Comparison of ENCODE assay signal across 9 mouse cellular contexts in the genomic region with DNA sequence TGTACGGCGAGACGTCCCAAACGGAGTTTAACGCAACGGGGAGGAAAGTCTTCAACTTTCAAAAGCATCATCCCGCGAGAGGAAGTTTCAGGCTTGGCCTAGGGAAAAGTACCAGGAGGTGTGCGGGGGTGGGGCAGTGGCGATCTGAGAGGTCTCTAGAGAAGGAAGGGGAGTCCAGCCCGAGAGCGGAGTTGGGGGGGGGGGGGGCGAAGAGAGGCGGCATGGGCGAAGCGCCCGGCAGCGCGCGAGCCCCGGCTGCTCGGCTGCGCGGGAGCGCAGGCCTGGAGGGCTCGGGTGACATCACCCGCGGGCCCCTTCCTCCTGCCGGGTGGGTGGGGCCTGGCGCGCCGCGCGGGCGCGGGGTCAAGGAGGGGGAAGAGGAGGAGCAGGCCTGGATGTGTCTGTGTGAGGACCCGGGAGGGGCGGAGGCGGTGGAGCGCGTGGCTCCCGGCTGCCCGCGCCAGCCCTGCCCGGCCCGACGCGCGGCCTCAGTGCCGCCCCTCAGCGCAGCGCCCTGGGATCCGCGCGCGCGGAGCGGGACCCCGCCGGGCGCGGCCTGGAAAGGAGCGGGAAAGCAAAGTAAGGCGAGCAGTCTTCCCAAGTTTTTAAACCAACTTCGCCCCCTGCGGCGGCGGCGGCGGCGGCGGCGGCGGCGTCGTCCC. TPM values are rescaled to one million over a fixed set of nuclear protein-coding genes. Genes with fewer than 3 reads are reported as not detected.
DNase-seq lines count a peak whose midpoint lies in the region; ATAC-seq and TF ChIP-seq lines count a peak whose summit lies in the region.
"Had no signal": no experiment of that assay in that cellular context is flagged by ENCODE, and none has a peak within 500 bp of the region (broad histone marks: within the 10 kb centered on the region; RNA-seq: fewer than 3 reads in every experiment).

A gene (plus strand): TSS at position 406 of the 662 bp plus-strand sequence.

- H3K79me3 ChIP-seq in C2C12 (ENCODE audit: low read depth): peaks cover 31% of the 10 kb centered on the region

- no peak for TF ChIP-seq CTCF in C2C12 (IDR thresholded peaks at IDR 0.05; ENCODE audit: control insufficient read depth, insufficient read depth, insufficient read length)
- TF ChIP-seq CTCF in embryonic fibroblast, embryonic 13.5 days (IDR thresholded peaks at IDR 0.05; ENCODE audit: borderline replicate concordance, insufficient read depth, low read length): no peak

- H3K4me1 ChIP-seq in embryonic fibroblast, embryonic 13.5 days (ENCODE audit: control insufficient read depth, insufficient read depth, low read length): peaks cover 9% of the 10 kb centered on the region; the same call in 1 of the 2 replicates
- peaks cover 11% of the 10 kb centered on the region; the same call in 1 of the 2 replicates for H3K4me1 ChIP-seq in heart, embryonic 12.5 days (replicated peaks)
- peaks cover 29% of the 10 kb centered on the region; the same call in 1 of the 2 replicates for H3K4me1 ChIP-seq in kidney, embryonic 16.5 days (ENCODE audit: insufficient read depth, low read length)
- H3K4me1 ChIP-seq in liver, embryonic 15.5 days (replicated peaks): no peaks in the 10 kb centered on the region
- H3K4me1 ChIP-seq in neural tube, embryonic 14.5 days (ENCODE audit: control insufficient read depth, insufficient read depth, low read length): no peaks in the 10 kb centered on the region

- H3K4me2 ChIP-seq in heart, embryonic 12.5 days: peak within 1 kb of the TSS; percentile 90
- peak within 1 kb of the TSS; percentile 80 for H3K4me2 ChIP-seq in kidney, embryonic 16.5 days (replicated peaks; ENCODE audit: low read depth, low read length)
- peak within 1 kb of the TSS; percentile 58 for H3K4me2 ChIP-seq in liver, embryonic 15.5 days
- H3K4me2 ChIP-seq in neural tube, embryonic 14.5 days (ENCODE audit: low read depth, low read length): peak within 1 kb of the TSS; percentile 93

- peaks cover 2% of the 10 kb centered on the region for H3K36me3 ChIP-seq in C2C12 (ENCODE audit: control insufficient read depth, insufficient read depth)
- H3K36me3 ChIP-seq in heart, embryonic 12.5 days: no peaks in the 10 kb centered on the region
- H3K36me3 ChIP-seq in kidney, embryonic 16.5 days (ENCODE audit: insufficient read depth, low read length): no peaks in the 10 kb centered on the region
- no peaks in the 10 kb centered on the region for H3K36me3 ChIP-seq in liver, embryonic 15.5 days (replicated peaks)
- H3K36me3 ChIP-seq in neural tube, embryonic 14.5 days (ENCODE audit: control insufficient read depth, insufficient read depth, low read length): no peaks in the 10 kb centered on the region

- TF ChIP-seq POLR2A in embryonic fibroblast, embryonic 13.5 days (IDR thresholded peaks at IDR 0.05; ENCODE audit: low read depth, low read length): peak; percentile 50

- H3K4me3 ChIP-seq in C2C12 (ENCODE audit: insufficient read depth, poor library complexity, severe bottlenecking): peak within 1 kb of the TSS; percentile 79
- peak within 1 kb of the TSS; percentile 81 for H3K4me3 ChIP-seq in embryonic fibroblast, embryonic 13.5 days (ENCODE audit: insufficient read depth, low read length)
- peak within 1 kb of the TSS; percentile 79 for H3K4me3 ChIP-seq in heart, embryonic 12.5 days
- peak within 1 kb of the TSS; percentile 71 for H3K4me3 ChIP-seq in kidney, embryonic 16.5 days (ENCODE audit: low read length)
- H3K4me3 ChIP-seq in liver, embryonic 15.5 days (replicated peaks): peak within 1 kb of the TSS; percentile 46
- peak within 1 kb of the TSS; percentile 72 for H3K4me3 ChIP-seq in neural tube, embryonic 14.5 days (ENCODE audit: low read depth, low read length)

- WGBS in heart, embryonic 12.5 days: under 1% methylated on average over 62 of the region's 76 CpGs
- WGBS in kidney, embryonic 16.5 days: under 1% methylated on average over 51 of the region's 76 CpGs
- under 1% methylated on average over 38 of the region's 76 CpGs for WGBS in liver, embryonic 15.5 days (ENCODE audit: insufficient replicate concordance)
- 1% methylated on average over 50 of the region's 76 CpGs for WGBS in neural tube, embryonic 14.5 days

- peaks cover 43% of the 10 kb centered on the region for H3K79me2 ChIP-seq in C2C12 (ENCODE audit: control insufficient read depth, insufficient read depth)

- H3K27me3 ChIP-seq in C2C12 (ENCODE audit: control insufficient read depth, insufficient read depth, insufficient read length): no peaks in the 10 kb centered on the region
- H3K27me3 ChIP-seq in heart, embryonic 12.5 days (replicated peaks): peaks cover 12% of the 10 kb centered on the region
- no peaks in the 10 kb centered on the region for H3K27me3 ChIP-seq in kidney, embryonic 16.5 days (ENCODE audit: insufficient read depth, low read length)
- H3K27me3 ChIP-seq in liver, embryonic 15.5 days: peaks cover 72% of the 10 kb centered on the region
- peaks cover 10% of the 10 kb centered on the region; the same call in 1 of the 2 replicates for H3K27me3 ChIP-seq in neural tube, embryonic 14.5 days (ENCODE audit: control insufficient read depth, insufficient read depth, low read length)

- no peaks in the 10 kb centered on the region for H3K9me3 ChIP-seq in heart, embryonic 12.5 days (replicated peaks)
- no peaks in the 10 kb centered on the region for H3K9me3 ChIP-seq in kidney, embryonic 16.5 days (ENCODE audit: low read length)
- H3K9me3 ChIP-seq in liver, embryonic 15.5 days (replicated peaks): no peaks in the 10 kb centered on the region
- H3K9me3 ChIP-seq in neural tube, embryonic 14.5 days (ENCODE audit: control insufficient read depth, low read length): no peaks in the 10 kb centered on the region

- peak within 1 kb of the TSS; percentile 96 for H3K27ac ChIP-seq in embryonic fibroblast, embryonic 13.5 days (ENCODE audit: insufficient read depth, low read length)
- peak within 1 kb of the TSS; percentile 91 for H3K27ac ChIP-seq in heart, embryonic 12.5 days (ENCODE audit: poor library complexity, severe bottlenecking)
- peak within 1 kb of the TSS; percentile 97 for H3K27ac ChIP-seq in kidney, embryonic 16.5 days (ENCODE audit: low read length)
- no peak within 1 kb of the TSS for H3K27ac ChIP-seq in liver, embryonic 15.5 days (replicated peaks)
- peak within 1 kb of the TSS; percentile 64 for H3K27ac ChIP-seq in neural tube, embryonic 14.5 days (ENCODE audit: low read depth, low read length)

- H3ac ChIP-seq in C2C12 (ENCODE audit: control insufficient read depth, insufficient read length, low read depth): peak within 1 kb of the TSS; percentile 97

- peak; percentile 93 for ATAC-seq in heart, embryonic 12.5 days (ENCODE audit: insufficient number of reproducible peaks, low FRiP score)
- peak; percentile 95 for ATAC-seq in kidney, embryonic 16.5 days (ENCODE audit: low FRiP score, low TSS enrichment)
- ATAC-seq in liver, embryonic 15.5 days (ENCODE audit: insufficient read depth): peak; percentile 60; the same call in 1 of the 2 replicates
- ATAC-seq in neural tube, embryonic 14.5 days (ENCODE audit: low read depth): peak; percentile 94

- peak within 1 kb of the TSS; percentile 86 for H3K9ac ChIP-seq in heart, embryonic 12.5 days
- H3K9ac ChIP-seq in kidney, embryonic 16.5 days (replicated peaks; ENCODE audit: low read length): peak within 1 kb of the TSS; percentile 91
- no peak within 1 kb of the TSS for H3K9ac ChIP-seq in liver, embryonic 15.5 days
- H3K9ac ChIP-seq in neural tube, embryonic 14.5 days (replicated peaks; ENCODE audit: low read depth, low read length): peak within 1 kb of the TSS; percentile 54

- DNase-seq in adrenal gland, adult 8-10 months: peak; percentile 68
- peak; percentile 84 for DNase-seq in urinary bladder, postnatal 4 days (ENCODE audit: low spot score in 2 of 2)

TF ChIP-seq in C2C12, 6 proteins besides CTCF, POLR2A, EP300 and RAD21:
- no peak for TF ChIP-seq MAX (IDR thresholded peaks at IDR 0.05)
- no peak for TF ChIP-seq MYOD1 (IDR thresholded peaks at IDR 0.05; ENCODE audit: control insufficient read depth, insufficient read length, low read depth)
- TF ChIP-seq CEBPB (IDR thresholded peaks at IDR 0.05; ENCODE audit: low read depth): no peak
- TF ChIP-seq USF1 (IDR thresholded peaks at IDR 0.05; ENCODE audit: low read depth): no peak
- TF ChIP-seq MYOG (IDR thresholded peaks at IDR 0.05; ENCODE audit: control insufficient read depth, extremely low read depth, insufficient read length): no peak
- TF ChIP-seq FOSL1 (IDR thresholded peaks at IDR 0.05; ENCODE audit: insufficient read depth, low read length, poor library complexity, severe bottlenecking): no peak
TF ChIP-seq in C2C12: peak in this region for 0.

RNA-seq across cellular contexts. Expression of the gene that starts here (rescaled TPM):
- polyA plus RNA-seq in C2C12 (2012; fragmentation: generic; extraction: Trizol): 6.9 TPM
- 1 to 10 TPM; 4.4 to 7.1 (median 5.9) TPM for total RNA-seq in adrenal gland, adult 8-10 months (2022)
- 41.8 and 64.3 TPM in 2 replicates for polyA plus RNA-seq in embryonic fibroblast, embryonic 13.5 days (2011; ENCODE audit: insufficient read length, low read depth, missing spikeins)
- polyA plus RNA-seq in heart, embryonic 12.5 days (2016; fragmentation: Nextera tagmentation; extraction: Ambion mirVana): 10.0 and 11.5 TPM in 2 replicates
- 11.6 and 12.5 TPM in 2 replicates for polyA plus RNA-seq in kidney, embryonic 16.5 days (2015; fragmentation: Nextera tagmentation; extraction: Ambion mirVana)
- polyA plus RNA-seq in liver, embryonic 15.5 days (2015; fragmentation: Nextera tagmentation; extraction: Ambion mirVana): 0.29 and 0.37 TPM in 2 replicates
- 2.4 and 3.5 TPM in 2 replicates for polyA plus RNA-seq in neural tube, embryonic 14.5 days (2014; fragmentation: Nextera tagmentation; extraction: Ambion mirVana)
- total RNA-seq: neutrophil, adult 5-6 weeks had no signal

Comparison
In these comparisons a context has a peak if more than half of its experiments do, and no peak if none do; other contexts are left out.
1. Peak in ATAC-seq, H3K4me3 ChIP-seq and H3K4me2 ChIP-seq in liver, embryonic 15.5 days; RNA of the gene not detected or under 1 TPM.